Mouse (Mus musculus) thymus, adult 2 months (tissue): ENCODE results near the gene Ulk3. TPM values are rescaled to one million over a fixed set of nuclear protein-coding genes. Genes with fewer than 3 reads are reported as not detected.

Source experiments
- DNase-seq: peaks from one replicate; pipeline ENCODE4 v3.0.0; 2021
- H3K27ac ChIP-seq: fragments of 200-500 bp; 2 replicates; pipeline ENCODE4 v1.5.1; 2012; ENCODE audit warnings: low read length, control low read depth; ENCODE audit not compliant: control insufficient read depth, insufficient read depth
- H3K27me3 ChIP-seq: fragments of 200-500 bp; 2 replicates; pipeline ENCODE4 v1.6.1; 2012; ENCODE audit warnings: mild to moderate bottlenecking, low read length, moderate library complexity, mixed read lengths; ENCODE audit not compliant: control insufficient read depth, insufficient read depth
- H3K36me3 ChIP-seq: fragments of 200-500 bp; 2 replicates; pipeline ENCODE4 v1.6.1; 2012; ENCODE audit warnings: mild to moderate bottlenecking, low read length, moderate library complexity; ENCODE audit not compliant: control insufficient read depth, insufficient read depth
- H3K4me1 ChIP-seq: fragments of 200-500 bp; replicated peaks from 2 replicates; pipeline ENCODE4 v1.6.1; 2012; ENCODE audit warnings: low read length; ENCODE audit not compliant: control insufficient read depth, insufficient read depth
- H3K4me3 ChIP-seq: fragments of 200-500 bp; 2 replicates; pipeline ENCODE4 v1.5.1; 2012; ENCODE audit warnings: mild to moderate bottlenecking, low read length, control low read depth, moderate library complexity; ENCODE audit not compliant: control insufficient read depth, insufficient read depth
- CTCF ChIP-seq: fragments of 200-500 bp; IDR thresholded peaks from 2 replicates; pipeline ENCODE4 v1.5.1; 2012; ENCODE audit warnings: mild to moderate bottlenecking, control low read depth, low read length, moderate library complexity, borderline replicate concordance; ENCODE audit not compliant: control insufficient read depth, poor library complexity, insufficient read depth; ENCODE audit errors: extremely low read depth
- POLR2A ChIP-seq: fragments of 200-500 bp; IDR thresholded peaks from 2 replicates; pipeline ENCODE4 v1.6.1; 2012; ENCODE audit warnings: mild to moderate bottlenecking, low read length, control low read depth, moderate library complexity; ENCODE audit not compliant: control insufficient read depth, poor library complexity, insufficient read depth; ENCODE audit errors: extremely low read depth
- WGBS: fragments of 180-500 bp; shearing (Covaris S2); methylation state at CpG from one replicate; pipeline ENCODE4 v1.1.7; 2018; 5-methylcytosine and 5-hydroxymethylcytosine counted together
- polyA plus RNA-seq: library from polyadenylated mRNA; depleted of rRNA; stranded (reverse); fragments of >200 nt; gene quantifications from 2 replicates; pipeline ENCODE4 v1.2.3, GENCODE M21; 2012; rRNA removed

Gene Ulk3
- polyA plus RNA-seq, 1 experiment: 65.7 TPM

- 0% methylated on average over 18 of the region's 18 CpGs for WGBS
- Histone ChIP-seq H3K4me1 (peaks cover 68% of the 10 kb centered on the region), H3K27ac (peak overlapping the region; percentile 87), H3K36me3 (no peaks in the 10 kb centered on the region; the same call in 1 of the 2 replicates), H3K27me3 (no peaks in the 10 kb centered on the region), H3K4me3 (peak overlapping the region; percentile 75)
- no peak for DNase-seq
- no peak for TF ChIP-seq POLR2A
- TF ChIP-seq CTCF: no peak
Measured at GRCm38 (mm10) chr9:57644442-57644943, 55.2 kb downstream of the Ulk3 start.

- Histone ChIP-seq H3K27me3 (no peaks in the 10 kb centered on the region), H3K36me3 (no peaks in the 10 kb centered on the region; the same call in 1 of the 2 replicates), H3K4me1 (peaks cover 64% of the 10 kb centered on the region), H3K27ac (peak overlapping the region; percentile 87), H3K4me3 (peak overlapping the region; percentile 75)
- TF ChIP-seq POLR2A (peak; percentile 90), CTCF (peak; percentile 98)
- WGBS: 1% methylated on average over 83 of the region's 85 CpGs
- DNase-seq: peak; percentile 92
Measured at GRCm38 (mm10) chr9:57644944-57645893, 56.0 kb downstream of the Ulk3 start.

Other genes with a start within 250 kb of the Ulk3 start
- gene Ppcdc, start 149.3 kb upstream of the Ulk3 start, polyA plus RNA-seq: 73.8 and 82.9 TPM in 2 replicates
- gene Scamp5, start 121.4 kb upstream of the Ulk3 start, polyA plus RNA-seq: 9.3 and 12.1 TPM in 2 replicates
- 0.26 and 0.75 TPM in 2 replicates for gene Rpp25, start 85.4 kb upstream of the Ulk3 start, polyA plus RNA-seq
- 376 and 397 TPM in 2 replicates for gene Cox5a, start 68.2 kb upstream of the Ulk3 start, polyA plus RNA-seq
- gene Fam219b, start 51.9 kb upstream of the Ulk3 start, polyA plus RNA-seq: 9.8 and 10.4 TPM in 2 replicates
- 39.1 and 54.3 TPM in 2 replicates for gene Mpi, start 36.7 kb upstream of the Ulk3 start, polyA plus RNA-seq
- gene Scamp2, start 28.5 kb upstream of the Ulk3 start, polyA plus RNA-seq: 117 and 134 TPM in 2 replicates
- gene Cplx3, start 16.8 kb downstream of the Ulk3 start, polyA plus RNA-seq: 0.04 and 0.34 TPM in 2 replicates
- gene Lman1l, start 31.3 kb downstream of the Ulk3 start, polyA plus RNA-seq: 0.20 and 0.26 TPM in 2 replicates
- 245 and 301 TPM in 2 replicates for gene Csk, start 64.2 kb downstream of the Ulk3 start, polyA plus RNA-seq
- gene Cyp1a2, start 94.3 kb downstream of the Ulk3 start, polyA plus RNA-seq: 1.1 and 2.5 TPM in 2 replicates
- gene Cyp1a1, start 98.5 kb downstream of the Ulk3 start, polyA plus RNA-seq: 0.15 and 0.24 TPM in 2 replicates
- gene Edc3, start 119.1 kb downstream of the Ulk3 start, polyA plus RNA-seq: 31.4 and 31.7 TPM in 2 replicates
- gene Clk3, start 176.4 kb downstream of the Ulk3 start, polyA plus RNA-seq: 597 and 762 TPM in 2 replicates
- gene Arid3b, start 247.3 kb downstream of the Ulk3 start, polyA plus RNA-seq: 68.0 and 70.3 TPM in 2 replicates